Mouse (Mus musculus): ENCODE data around the gene Rarb.

DNA sequence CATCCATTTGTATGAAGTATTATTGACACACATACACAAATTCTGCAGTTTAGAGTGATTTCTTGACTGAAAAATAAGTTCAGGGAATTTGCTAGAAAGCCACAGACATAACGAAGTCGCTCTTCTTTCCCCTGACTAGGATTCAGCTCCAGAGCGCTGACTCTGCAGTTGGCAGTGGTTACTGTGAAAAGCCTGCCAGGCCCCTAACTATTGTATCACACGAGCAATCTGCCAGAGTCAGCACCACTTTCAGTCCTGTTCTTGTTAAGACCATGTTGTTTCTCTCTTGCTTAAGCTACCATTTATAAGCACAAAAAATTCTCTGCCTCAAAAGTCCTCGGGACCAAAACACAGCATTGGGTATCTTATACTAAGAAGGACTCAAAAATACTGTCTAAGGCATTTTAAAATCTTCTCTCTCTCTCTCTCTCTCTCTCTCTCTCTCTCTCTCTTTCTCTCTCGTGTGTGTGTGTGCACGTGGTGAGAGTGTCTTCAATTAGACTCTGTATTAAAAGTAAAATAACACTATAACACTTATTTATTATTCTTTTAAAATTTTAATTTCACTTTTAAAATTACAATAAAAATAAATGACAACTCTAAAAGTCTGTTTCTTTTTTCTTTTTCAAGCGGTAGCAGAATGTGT, 22.1 kb upstream of the Rarb start:
- TF ChIP-seq EP300 (IDR thresholded peaks at IDR 0.05; ENCODE audit: low read depth) = no peak
- TF ChIP-seq CTCF (IDR thresholded peaks at IDR 0.05; ENCODE audit: low read depth) = no peak

Data from heart, postnatal 0 days (tissue).